Comparison of ENCODE assay signal across 8 mouse cellular contexts in genomic region chr2:3964351-3964750, GRCm38 (mm10). TPM values are rescaled to one million over a fixed set of nuclear protein-coding genes. Genes with fewer than 3 reads are reported as not detected.
DNase-seq lines count a peak whose midpoint lies in the region; ATAC-seq and TF ChIP-seq lines count a peak whose summit lies in the region.

No protein-coding gene starts in this region.

- no peak overlapping the region for H3K27ac ChIP-seq in embryonic facial prominence, embryonic 11.5 days (replicated peaks; ENCODE audit: low read depth, low read length)
- H3K27ac ChIP-seq in embryonic facial prominence, embryonic 10.5 days (replicated peaks) = no peak overlapping the region
- H3K27ac ChIP-seq in limb, embryonic 14.5 days (replicated peaks; ENCODE audit: low read depth, low read length) = no peak overlapping the region

- H3K4me1 ChIP-seq in embryonic facial prominence, embryonic 11.5 days (ENCODE audit: control insufficient read depth, insufficient read depth, low read length) = no peaks in the 10 kb centered on the region
- H3K4me1 ChIP-seq in embryonic facial prominence, embryonic 10.5 days = no peaks in the 10 kb centered on the region
- no peaks in the 10 kb centered on the region for H3K4me1 ChIP-seq in limb, embryonic 14.5 days (ENCODE audit: control insufficient read depth, insufficient read depth, low read length)

- no peak overlapping the region for H3K4me2 ChIP-seq in embryonic facial prominence, embryonic 11.5 days (ENCODE audit: low read depth, low read length)
- no peak overlapping the region for H3K4me2 ChIP-seq in limb, embryonic 14.5 days (replicated peaks; ENCODE audit: low read depth, low read length, severe bottlenecking)

- H3K27me3 ChIP-seq in embryonic facial prominence, embryonic 11.5 days (ENCODE audit: control insufficient read depth, insufficient read depth, low read length) = no peaks in the 10 kb centered on the region
- no peaks in the 10 kb centered on the region for H3K27me3 ChIP-seq in embryonic facial prominence, embryonic 10.5 days (replicated peaks; ENCODE audit: low read depth, poor library complexity, severe bottlenecking)
- H3K27me3 ChIP-seq in limb, embryonic 14.5 days (ENCODE audit: control insufficient read depth, insufficient read depth, low read length) = no peaks in the 10 kb centered on the region

- no peaks in the 10 kb centered on the region for H3K36me3 ChIP-seq in embryonic facial prominence, embryonic 11.5 days (replicated peaks; ENCODE audit: control insufficient read depth, insufficient read depth, low read depth, low read length)
- H3K36me3 ChIP-seq in embryonic facial prominence, embryonic 10.5 days (replicated peaks) = no peaks in the 10 kb centered on the region
- no peaks in the 10 kb centered on the region for H3K36me3 ChIP-seq in limb, embryonic 14.5 days (ENCODE audit: control insufficient read depth, insufficient read depth, low read length)

- no peaks in the 10 kb centered on the region for H3K9me3 ChIP-seq in embryonic facial prominence, embryonic 11.5 days (replicated peaks; ENCODE audit: control insufficient read depth, low read length)
- peaks cover 3% of the 10 kb centered on the region; the same call in 1 of the 2 replicates for H3K9me3 ChIP-seq in embryonic facial prominence, embryonic 10.5 days
- H3K9me3 ChIP-seq in limb, embryonic 14.5 days (ENCODE audit: control insufficient read depth, low read length) = no peaks in the 10 kb centered on the region

- peak; percentile 80 for DNase-seq in embryonic facial prominence, embryonic 11.5 days (ENCODE audit: low spot score)
- no peak for DNase-seq in embryonic facial prominence, embryonic 10.5 days (ENCODE audit: low spot score)
- DNase-seq in limb, embryonic 14.5 days (ENCODE audit: low spot score) = peak; percentile 95
- DNase-seq in skeletal muscle tissue, adult 2 months (ENCODE audit: low read depth, low spot score) = peak; percentile 67
- no peak for DNase-seq in layer of hippocampus, adult 9-11 months
- DNase-seq in right cerebral cortex, adult 18-20 months = no peak

- ATAC-seq in embryonic facial prominence, embryonic 11.5 days (replicated peaks; ENCODE audit: insufficient number of reproducible peaks, low FRiP score, low TSS enrichment, low read depth) = peak; percentile 100
- ATAC-seq in CD4-positive, CD25-positive, alpha-beta regulatory T cell, adult 4 months = peak; percentile 79
- ATAC-seq in erythroblast, adult 5-6 weeks (replicated peaks; ENCODE audit: low FRiP score, poor library complexity, severe bottlenecking) = peak; percentile 100
- peak; percentile 100 for ATAC-seq in limb, embryonic 14.5 days (ENCODE audit: low FRiP score, low read depth)

- no peak overlapping the region for H3K9ac ChIP-seq in embryonic facial prominence, embryonic 11.5 days (replicated peaks; ENCODE audit: low read length)
- H3K9ac ChIP-seq in limb, embryonic 14.5 days (ENCODE audit: low read depth, low read length, severe bottlenecking) = no peak overlapping the region

- TF ChIP-seq POLR2A in limb, embryonic 14.5 days (IDR thresholded peaks at IDR 0.05; ENCODE audit: borderline replicate concordance, extremely low read depth, insufficient read depth, insufficient read length) = no peak

- 86% methylated on average over 4 of the region's 4 CpGs for whole genome bisulfite sequencing in embryonic facial prominence, embryonic 11.5 days
- WGBS in embryonic facial prominence, embryonic 10.5 days = 91% methylated on average over 4 of the region's 4 CpGs
- WGBS in limb, embryonic 14.5 days = 94% methylated on average over 4 of the region's 4 CpGs

- no peak overlapping the region for H3K4me3 ChIP-seq in embryonic facial prominence, embryonic 11.5 days (ENCODE audit: low read depth, low read length)
- H3K4me3 ChIP-seq in embryonic facial prominence, embryonic 10.5 days = no peak overlapping the region
- H3K4me3 ChIP-seq in limb, embryonic 14.5 days (replicated peaks; ENCODE audit: low read length) = no peak overlapping the region

RNA-seq across cellular contexts. Expression of gene Frmd4a, which starts 53.2 kb away (rescaled TPM):
- 38.5 and 39.3 TPM in 2 replicates for polyA plus RNA-seq in embryonic facial prominence, embryonic 11.5 days (2014; fragmentation: Nextera tagmentation; extraction: Ambion mirVana)
- 42.5 and 48.8 TPM in 2 replicates for polyA plus RNA-seq in embryonic facial prominence, embryonic 10.5 days (2016; fragmentation: Nextera tagmentation; extraction: Ambion mirVana)
- polyA plus RNA-seq in CD4-positive, CD25-positive, alpha-beta regulatory T cell, adult 4 months (2017; shearing (Covaris generic)) = 1 to 10 TPM; 1.2 TPM
- 194 and 233 TPM in 2 replicates for total RNA-seq in erythroblast, adult 5-6 weeks (2015; ENCODE audit: low replicate concordance)
- total RNA-seq in erythroblast, adult 5-6 weeks (2017; ENCODE audit: low replicate concordance) = 301 and 477 TPM in 2 replicates
- 47.0 and 59.3 TPM in 2 replicates for polyA plus RNA-seq in limb, embryonic 14.5 days (2012; rRNA removed)
- polyA plus RNA-seq in limb, embryonic 14.5 days (2014; fragmentation: Nextera tagmentation; extraction: Ambion mirVana) = 39.6 and 48.2 TPM in 2 replicates

Comparison
In these comparisons a context has a peak if more than half of its experiments do, and no peak if none do; other contexts are left out.
1. DNase-seq: peak in embryonic facial prominence, embryonic 11.5 days (single experiment), limb, embryonic 14.5 days (single experiment) and skeletal muscle tissue, adult 2 months (single experiment); none in embryonic facial prominence, embryonic 10.5 days (single experiment), layer of hippocampus, adult 9-11 months (single experiment) and right cerebral cortex, adult 18-20 months (single experiment).
2. RNA of gene Frmd4a, which starts 53.2 kb away (polyA plus RNA-seq): 42.5 to 48.8 TPM in embryonic facial prominence, embryonic 10.5 days, 39.6 to 59.3 TPM in limb, embryonic 14.5 days and 38.5 to 39.3 TPM in embryonic facial prominence, embryonic 11.5 days; 1.2 TPM in CD4-positive, CD25-positive, alpha-beta regulatory T cell, adult 4 months; every median in the first group is over 10 times any median in the second.
3. Peak in every context shown above with its lines, with median percentiles within 50 percentile points of each other: ATAC-seq.